26 mouse cellular contexts compared by ENCODE assay signal in the genomic region with DNA sequence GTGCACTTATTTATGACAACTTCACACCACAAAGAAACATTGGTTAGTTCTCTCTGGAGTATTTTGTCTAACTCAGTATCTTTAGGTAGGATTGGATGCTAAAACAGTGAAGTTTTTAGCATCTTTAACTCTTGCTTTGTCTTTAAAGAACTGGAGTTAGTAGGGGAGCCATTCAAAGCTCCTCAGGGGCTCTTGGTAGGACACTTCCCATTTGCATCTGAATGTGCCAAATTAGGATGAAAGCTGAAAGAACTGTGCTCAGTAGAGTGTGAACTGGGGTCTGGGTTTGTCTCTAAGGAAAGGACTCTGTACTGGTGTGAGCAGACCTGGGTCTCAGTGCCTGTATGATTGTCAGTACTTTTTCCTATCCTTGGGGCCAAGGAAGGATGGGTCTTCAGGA.
A peak's percentile ranks its signal among the peaks of the same experiment; 100 is the strongest.
DNase-seq lines count a peak whose midpoint lies in the region; ATAC-seq and TF ChIP-seq lines count a peak whose summit lies in the region.
"Had no signal": no experiment of that assay in that cellular context is flagged by ENCODE, and none has a peak within 500 bp of the region (broad histone marks: within the 10 kb centered on the region; RNA-seq: fewer than 3 reads in every experiment).

No protein-coding gene starts in this region.

- H3K9me3 ChIP-seq in forebrain, embryonic 11.5 days (ENCODE audit: control insufficient read depth, low read length): no peaks in the 10 kb centered on the region
- no peaks in the 10 kb centered on the region for H3K9me3 ChIP-seq in forebrain, embryonic 12.5 days
- H3K9me3 ChIP-seq: embryonic facial prominence, embryonic 13.5 days; embryonic facial prominence, embryonic 15.5 days; G1E had no signal

- no peak overlapping the region for H3K4me2 ChIP-seq in forebrain, embryonic 11.5 days (ENCODE audit: low read depth, low read length, severe bottlenecking)
- no peak overlapping the region for H3K4me2 ChIP-seq in forebrain, embryonic 12.5 days
- H3K4me2 ChIP-seq: embryonic facial prominence, embryonic 13.5 days; embryonic facial prominence, embryonic 15.5 days had no signal

- H3K27ac ChIP-seq in forebrain, embryonic 11.5 days (ENCODE audit: low read depth, low read length): no peak overlapping the region
- H3K27ac ChIP-seq in forebrain, embryonic 12.5 days: no peak overlapping the region
- H3K27ac ChIP-seq: embryonic facial prominence, embryonic 13.5 days; embryonic facial prominence, embryonic 15.5 days; gastrocnemius, adult 2 months had no signal

- no peak for TF ChIP-seq CTCF in brain, embryonic 14.5 days (IDR thresholded peaks at IDR 0.05; ENCODE audit: borderline replicate concordance, extremely low read depth, insufficient read depth, insufficient read length)

- DNase-seq in embryo, embryonic 10.5 days (ENCODE audit: low spot score): peak; percentile 19
- DNase-seq in embryo, embryonic 9.5 days (ENCODE audit: extremely low spot score): no peak
- no peak for DNase-seq in forebrain, embryonic 11.5 days (ENCODE audit: low spot score)
- DNase-seq in R1 (ENCODE audit: low read depth, low spot score): peak; percentile 79
- peak; percentile 32 for DNase-seq in brain, embryonic 14.5 days (ENCODE audit: low read depth)
- no peak for DNase-seq in Muller cell, postnatal 12 days (ENCODE audit: inconsistent ontology term)
- DNase-seq: adrenal gland, adult 2 months; adrenal gland, postnatal 10 days; adrenal gland, postnatal 25 days; B cell, adult 2 months; cerebellum, adult 11-12 months; cerebellum, adult 2 months; cerebellum, adult 9-10 months; cerebellum, postnatal 10 days; cerebellum, postnatal 36 days; gastrocnemius, adult 2 months had no signal

- TF ChIP-seq POLR2A in brain, embryonic 14.5 days (IDR thresholded peaks at IDR 0.05; ENCODE audit: borderline replicate concordance, extremely low read depth, insufficient read depth, insufficient read length, poor library complexity, severe bottlenecking): no peak

- H3K9ac ChIP-seq in forebrain, embryonic 11.5 days (ENCODE audit: low read length): no peak overlapping the region
- no peak overlapping the region for H3K9ac ChIP-seq in forebrain, embryonic 12.5 days
- H3K9ac ChIP-seq: embryonic facial prominence, embryonic 13.5 days; embryonic facial prominence, embryonic 15.5 days had no signal

- H3K36me3 ChIP-seq in forebrain, embryonic 11.5 days (ENCODE audit: control insufficient read depth, insufficient read depth, low read length): no peaks in the 10 kb centered on the region
- no peaks in the 10 kb centered on the region for H3K36me3 ChIP-seq in forebrain, embryonic 12.5 days (replicated peaks)
- H3K36me3 ChIP-seq: embryonic facial prominence, embryonic 13.5 days; embryonic facial prominence, embryonic 15.5 days; G1E had no signal

- H3K4me1 ChIP-seq in forebrain, embryonic 11.5 days (replicated peaks; ENCODE audit: control insufficient read depth, insufficient read depth, low read length): no peaks in the 10 kb centered on the region; the same call in 1 of the 2 replicates
- peaks cover 7% of the 10 kb centered on the region for H3K4me1 ChIP-seq in forebrain, embryonic 12.5 days
- H3K4me1 ChIP-seq: embryonic facial prominence, embryonic 13.5 days; embryonic facial prominence, embryonic 15.5 days had no signal

- H3K4me3 ChIP-seq in forebrain, embryonic 11.5 days (ENCODE audit: low read depth, low read length): no peak overlapping the region
- no peak overlapping the region for H3K4me3 ChIP-seq in forebrain, embryonic 12.5 days (replicated peaks)
- H3K4me3 ChIP-seq: embryonic facial prominence, embryonic 13.5 days; embryonic facial prominence, embryonic 15.5 days; erythroblast, embryonic 14.5 days; gastrocnemius, adult 2 months had no signal

- H3K27me3 ChIP-seq in forebrain, embryonic 11.5 days (ENCODE audit: control insufficient read depth, insufficient read depth, low read length): no peaks in the 10 kb centered on the region
- no peaks in the 10 kb centered on the region for H3K27me3 ChIP-seq in forebrain, embryonic 12.5 days
- H3K27me3 ChIP-seq: CH12.LX; embryonic facial prominence, embryonic 13.5 days; embryonic facial prominence, embryonic 15.5 days had no signal

- ATAC-seq in forebrain, embryonic 11.5 days (replicated peaks; ENCODE audit: low FRiP score): peak; percentile 80
- ATAC-seq in forebrain, embryonic 12.5 days (ENCODE audit: low FRiP score): no peak; the same call in 1 of the 2 replicates
- ATAC-seq in megakaryocyte progenitor cell, adult 5-6 weeks (replicated peaks; ENCODE audit: poor library complexity): no peak
- ATAC-seq: CD4-positive, CD25-positive, alpha-beta regulatory T cell, adult 4 months; forebrain, embryonic 14.5 days; forebrain, embryonic 16.5 days had no signal

Comparison
In these comparisons a context has a peak if more than half of its experiments do, and no peak if none do; other contexts are left out.
1. DNase-seq: peak in embryo, embryonic 10.5 days (single experiment), R1 (single experiment) and brain, embryonic 14.5 days (single experiment); none in embryo, embryonic 9.5 days (single experiment), forebrain, embryonic 11.5 days (single experiment) and Muller cell, postnatal 12 days (single experiment).